Mouse (Mus musculus): ENCODE measurements around the gene Pde4dip.

- TF ChIP-seq POLR2A (IDR thresholded peaks at IDR 0.05; ENCODE audit: insufficient read depth, low read depth, low read length): no peak
- no peak for TF ChIP-seq CTCF (IDR thresholded peaks at IDR 0.05; ENCODE audit: insufficient read depth, low read depth, low read length)
These were observed 49.4 kb upstream of the Pde4dip start for GRCm38 (mm10) chr3:97937945-97938266.

Data from olfactory bulb, adult 2 months (tissue).